Mouse (Mus musculus) bone marrow macrophage, adult 2 months (primary cell): ENCODE results near the gene Adamtsl4.

Source experiments
- CTCF ChIP-seq: IDR thresholded peaks from 2 replicates; pipeline ENCODE4 v1.5.1; 2012; ENCODE audit warnings: low read depth, mild to moderate bottlenecking, low read length, moderate library complexity
- POLR2A ChIP-seq: IDR thresholded peaks from 2 replicates; pipeline ENCODE4 v1.6.1; 2012; ENCODE audit warnings: mild to moderate bottlenecking, low read depth, low read length, borderline replicate concordance

GRCm38 (mm10) chr3:95730431-95730830, 42.7 kb upstream of the Adamtsl4 start:
- TF ChIP-seq CTCF (no peak), POLR2A (no peak)
